Mouse (Mus musculus) urinary bladder, adult 2 months (tissue): ENCODE results near the gene Tanc2. TPM values are rescaled to one million over a fixed set of nuclear protein-coding genes. Genes with fewer than 3 reads are reported as not detected.
A peak's percentile ranks its signal among the peaks of the same experiment; 100 is the strongest.

Experiments used
- DNase-seq: peaks from one replicate; pipeline ENCODE4 v3.0.0; 2022; ENCODE audit warnings: low spot score
- polyA plus RNA-seq: library from polyadenylated mRNA; depleted of rRNA; stranded (reverse); fragments of >200 nt; gene quantifications from 2 replicates; pipeline ENCODE4 v1.2.3, GENCODE M21; 2012

The Tanc2 gene
- polyA plus RNA-seq, 1 experiment, result 4.6 TPM

- DNase-seq, result no peak
Observed at GRCm38 (mm10) chr11:105922769-105923663, 333.2 kb downstream of the Tanc2 start.

- no peak for DNase-seq
Observed at GRCm38 (mm10) chr11:105927065-105928030, 337.6 kb downstream of the Tanc2 start.

GRCm38 (mm10) chr11:105928171-105928570, 338.4 kb downstream of the Tanc2 start:
- no peak for DNase-seq

- DNase-seq, result no peak
Observed at GRCm38 (mm10) chr11:105931380-105931779, 341.6 kb downstream of the Tanc2 start.

GRCm38 (mm10) chr11:105933746-105934145, 344.0 kb downstream of the Tanc2 start:
- no peak for DNase-seq

- DNase-seq, result no peak
Observed at GRCm38 (mm10) chr11:105934303-105934711, 344.5 kb downstream of the Tanc2 start.

- DNase-seq, result no peak
Observed at GRCm38 (mm10) chr11:105934816-105935215, 345.0 kb downstream of the Tanc2 start.

GRCm38 (mm10) chr11:105935496-105935895, 345.7 kb downstream of the Tanc2 start:
- DNase-seq, result no peak

- DNase-seq, result no peak
Observed at GRCm38 (mm10) chr11:105936200-105936599, 346.4 kb downstream of the Tanc2 start.

- no peak for DNase-seq
Observed at GRCm38 (mm10) chr11:105936974-105937373, 347.2 kb downstream of the Tanc2 start.

- no peak for DNase-seq
Observed at GRCm38 (mm10) chr11:105938771-105939170, 349.0 kb downstream of the Tanc2 start.

- no peak for DNase-seq
Observed at GRCm38 (mm10) chr11:105941973-105942372, 352.2 kb downstream of the Tanc2 start.

- DNase-seq, result peak; percentile 34
Observed at GRCm38 (mm10) chr11:105943133-105944102, 353.6 kb downstream of the Tanc2 start.

- DNase-seq, result peak; percentile 63
Observed at GRCm38 (mm10) chr11:105944126-105944621, 354.4 kb downstream of the Tanc2 start.

- no peak for DNase-seq
Observed at GRCm38 (mm10) chr11:105944770-105945672, 355.2 kb downstream of the Tanc2 start.

- no peak for DNase-seq
Observed at GRCm38 (mm10) chr11:105946694-105947154, 356.9 kb downstream of the Tanc2 start.

- DNase-seq, result no peak
Observed at GRCm38 (mm10) chr11:105948255-105948654, 358.5 kb downstream of the Tanc2 start.

- DNase-seq, result no peak
Observed at GRCm38 (mm10) chr11:105950519-105950918, 360.7 kb downstream of the Tanc2 start.

GRCm38 (mm10) chr11:105951601-105952044, 361.8 kb downstream of the Tanc2 start:
- DNase-seq, result no peak

- DNase-seq, result no peak
Observed at GRCm38 (mm10) chr11:105952111-105952510, 362.3 kb downstream of the Tanc2 start.
